Mouse (Mus musculus): ENCODE measurements around the gene 4931428F04Rik.
A peak's percentile ranks its signal among the peaks of the same experiment; 100 is the strongest.

Gene 4931428F04Rik

GRCm38 (mm10) chr8:105285514-105285913, 4.2 kb downstream of the 4931428F04Rik start:
- no peak for DNase-seq

DNA sequence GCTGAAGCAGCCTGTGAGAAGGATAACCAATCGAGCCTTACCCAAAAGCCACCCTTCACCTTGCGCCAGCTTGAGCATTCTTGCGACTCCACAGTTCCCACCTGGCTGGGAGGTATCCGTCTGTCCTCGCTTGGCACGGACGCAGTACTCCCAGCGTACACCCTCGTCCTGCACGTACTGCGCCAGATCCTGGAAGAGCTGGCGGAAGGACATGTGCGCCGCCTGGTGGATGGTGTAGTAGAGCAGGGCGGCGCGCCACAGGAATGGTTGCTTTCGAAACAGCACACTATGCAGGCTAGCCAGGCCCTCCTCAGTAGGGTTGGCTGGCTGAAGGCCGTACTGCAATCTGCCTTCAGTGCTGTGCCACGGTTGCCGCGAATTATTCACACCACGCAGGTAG, 6.6 kb downstream of the 4931428F04Rik start:
- DNase-seq = peak; percentile 55

DNA sequence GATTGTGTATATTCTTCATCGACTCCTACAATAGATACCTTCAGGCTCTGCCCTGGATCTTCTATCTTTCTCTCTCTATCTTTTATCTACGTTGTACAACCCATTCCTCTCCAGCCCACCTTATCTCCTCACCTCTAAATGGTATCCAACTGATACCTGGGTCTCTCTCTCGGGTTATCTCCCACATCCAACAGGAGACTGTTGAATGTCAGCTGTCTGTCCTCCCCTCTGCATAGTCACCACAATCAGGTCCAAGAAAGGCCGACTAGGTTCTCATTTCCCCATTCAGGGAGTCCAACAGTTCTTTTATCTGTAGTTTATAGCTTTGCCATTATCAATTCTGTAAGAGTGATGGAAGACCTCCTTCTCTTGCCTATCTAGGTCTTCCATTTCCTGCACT, 7.4 kb downstream of the 4931428F04Rik start:
- no peak for DNase-seq

- no peak for DNase-seq
Observed at GRCm38 (mm10) chr8:105281821-105282220, 7.8 kb downstream of the 4931428F04Rik start.

GRCm38 (mm10) chr8:105280567-105280966, 9.1 kb downstream of the 4931428F04Rik start:
- no peak for DNase-seq

GRCm38 (mm10) chr8:105278911-105279334, 10.7 kb downstream of the 4931428F04Rik start:
- peak; percentile 42 for DNase-seq

GRCm38 (mm10) chr8:105276292-105277120, 13.2 kb downstream of the 4931428F04Rik start:
- DNase-seq = peak; percentile 66

- no peak for DNase-seq
Observed at GRCm38 (mm10) chr8:105275840-105276239, 13.8 kb downstream of the 4931428F04Rik start, which contains the start of gene Nol3. Gene Nol3 (plus strand): TSS chr8:105276140.

- no peak for DNase-seq
Observed at GRCm38 (mm10) chr8:105275387-105275786, 14.3 kb downstream of the 4931428F04Rik start.

- no peak for DNase-seq
Observed at GRCm38 (mm10) chr8:105270916-105271186, 18.8 kb downstream of the 4931428F04Rik start.

GRCm38 (mm10) chr8:105270101-105270915, 19.4 kb downstream of the 4931428F04Rik start:
- DNase-seq = no peak

DNA sequence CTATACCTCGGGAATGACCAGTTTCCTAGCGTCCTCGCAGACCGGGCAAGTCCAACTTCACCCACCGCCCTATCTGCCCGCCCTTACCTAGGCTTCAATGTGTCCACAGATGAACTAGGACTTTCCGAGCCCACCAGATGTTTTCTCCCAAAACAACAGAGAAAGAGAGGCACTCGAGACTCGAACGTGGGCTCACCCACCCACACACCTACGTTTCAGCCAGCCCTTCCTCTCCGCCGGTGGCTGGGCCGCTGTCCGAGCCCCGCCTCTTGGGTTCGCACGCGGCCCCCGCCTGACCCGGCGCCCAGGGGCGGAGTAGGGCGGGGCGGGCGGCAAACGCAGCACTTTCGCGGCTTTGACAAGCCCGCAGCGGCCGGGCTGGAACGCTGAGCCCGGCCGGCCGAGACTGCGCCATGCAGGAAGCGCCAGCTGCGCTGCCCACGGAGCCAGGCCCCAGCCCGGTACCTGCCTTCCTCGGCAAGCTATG, 20.2 kb downstream of the 4931428F04Rik start, which contains the start of gene Hsf4:
Gene Hsf4 (plus strand): TSS at position 341 of the 487 bp plus-strand sequence.
- no peak for DNase-seq

DNA sequence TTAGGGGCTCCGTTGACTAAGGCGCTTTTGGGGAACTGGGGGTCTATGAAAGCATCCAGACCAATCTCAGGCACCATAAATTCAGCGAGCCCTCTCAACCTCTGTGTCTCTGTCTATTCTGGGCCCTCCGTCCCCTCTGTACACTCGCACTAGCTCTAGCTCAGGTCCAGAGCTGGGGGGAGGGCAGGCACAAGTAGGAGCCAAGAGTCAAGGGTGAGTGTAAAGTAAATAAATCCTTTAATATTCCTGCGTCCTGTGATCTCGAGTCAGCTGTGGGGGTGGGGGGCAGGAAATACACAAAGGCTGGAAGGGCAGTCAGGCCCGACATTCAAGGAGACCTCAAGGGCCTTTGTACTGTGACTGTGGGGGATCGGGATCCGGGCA, 20.6 kb downstream of the 4931428F04Rik start:
- no peak for DNase-seq

DNA sequence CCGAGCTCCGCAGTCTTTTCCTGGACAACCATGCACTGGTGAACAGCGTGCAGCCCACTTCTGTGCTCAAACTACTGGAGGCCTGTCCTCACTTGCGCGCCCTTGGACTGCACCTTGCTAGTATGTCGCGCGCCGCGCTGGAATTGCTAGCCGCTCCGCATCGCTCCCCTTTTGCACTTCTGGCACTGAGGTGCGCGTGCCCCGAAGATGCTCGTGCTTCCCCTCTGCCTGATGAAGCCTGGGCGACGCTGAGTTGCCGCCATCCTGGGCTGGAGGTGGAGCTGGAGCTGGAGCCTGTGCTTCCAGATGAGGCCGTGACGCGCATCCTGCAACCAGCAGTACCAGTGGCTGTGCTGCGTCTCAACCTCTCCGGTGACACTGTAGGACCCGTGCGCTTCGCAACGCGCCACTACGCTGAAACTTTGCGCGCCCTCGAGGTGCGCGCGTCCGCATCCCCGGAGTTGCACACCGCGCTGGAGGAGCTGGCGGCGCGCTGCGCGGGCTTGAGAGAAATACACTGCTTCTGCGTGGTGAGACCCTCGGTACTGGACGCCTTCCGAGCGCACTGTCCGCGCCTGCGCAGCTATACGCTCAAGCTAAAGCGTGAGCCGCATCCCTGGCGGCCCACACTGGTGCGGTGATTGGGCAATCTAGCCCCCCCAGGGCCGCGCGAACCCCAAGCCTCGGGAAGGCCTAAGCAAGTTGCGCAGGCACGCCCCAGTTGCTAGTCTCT, 21.2 kb downstream of the 4931428F04Rik start:
- DNase-seq = peak; percentile 9

DNA sequence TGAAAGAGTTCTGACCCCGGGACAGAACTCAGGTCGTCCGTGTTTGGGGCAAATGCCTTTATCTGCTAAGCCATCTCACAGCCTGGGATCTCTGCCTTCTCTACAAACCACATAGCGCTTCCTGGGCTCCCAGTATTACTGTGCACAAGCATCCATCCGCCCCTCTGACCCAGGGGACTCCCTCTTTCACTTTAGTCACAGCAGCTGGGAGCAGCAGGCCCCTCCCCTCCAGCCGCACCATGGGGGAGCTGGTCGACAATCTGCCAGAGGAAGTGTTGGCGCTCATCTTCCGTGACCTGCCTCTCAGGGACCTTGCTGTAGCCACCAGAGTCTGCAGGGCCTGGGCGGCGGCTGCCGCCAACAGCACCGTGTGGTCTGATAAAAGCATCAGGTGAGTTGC, 22.9 kb downstream of the 4931428F04Rik start:
- DNase-seq = peak; percentile 46

GRCm38 (mm10) chr8:105265128-105265527, 24.5 kb downstream of the 4931428F04Rik start:
- DNase-seq = peak; percentile 60

GRCm38 (mm10) chr8:105264024-105264982, 25.4 kb downstream of the 4931428F04Rik start, which contains the start of the genes Tradd and Fbxl8:
Gene Tradd (minus strand): TSS chr8:105264609.
Gene Fbxl8 (plus strand): TSS chr8:105264648.
- peak; percentile 81 for DNase-seq

DNA sequence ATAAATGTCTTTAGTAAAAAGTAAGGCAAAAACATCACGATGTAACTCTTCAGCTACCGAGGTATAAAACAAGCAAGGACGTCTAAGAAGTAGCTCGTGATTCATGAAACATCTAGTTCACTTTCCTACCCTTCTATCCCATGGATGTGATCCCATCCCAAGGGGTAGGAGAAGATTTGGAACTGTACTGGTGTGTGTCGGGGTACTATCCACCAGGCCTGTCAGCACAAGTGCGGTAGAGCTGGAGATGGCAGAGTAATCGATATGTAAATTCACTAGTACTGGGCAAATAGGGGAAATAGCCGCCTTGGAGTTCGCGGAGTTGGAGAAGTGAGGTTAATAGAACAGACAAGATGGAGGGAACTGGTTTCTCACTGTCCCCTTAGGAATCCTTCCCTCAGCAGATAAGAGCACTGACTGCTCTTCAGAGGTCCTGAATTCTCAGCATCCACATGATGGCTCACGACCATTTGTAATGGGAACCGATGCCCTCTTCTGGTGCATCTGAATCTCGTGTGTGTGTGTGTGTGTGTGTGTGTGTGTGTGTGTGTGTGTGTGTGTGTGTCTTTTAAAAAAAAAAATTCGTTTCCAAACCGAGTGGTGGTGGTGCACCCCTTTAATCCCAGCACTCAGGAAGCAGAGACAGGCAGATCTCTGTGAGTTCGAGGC, 26.3 kb downstream of the 4931428F04Rik start:
- DNase-seq = no peak

DNA sequence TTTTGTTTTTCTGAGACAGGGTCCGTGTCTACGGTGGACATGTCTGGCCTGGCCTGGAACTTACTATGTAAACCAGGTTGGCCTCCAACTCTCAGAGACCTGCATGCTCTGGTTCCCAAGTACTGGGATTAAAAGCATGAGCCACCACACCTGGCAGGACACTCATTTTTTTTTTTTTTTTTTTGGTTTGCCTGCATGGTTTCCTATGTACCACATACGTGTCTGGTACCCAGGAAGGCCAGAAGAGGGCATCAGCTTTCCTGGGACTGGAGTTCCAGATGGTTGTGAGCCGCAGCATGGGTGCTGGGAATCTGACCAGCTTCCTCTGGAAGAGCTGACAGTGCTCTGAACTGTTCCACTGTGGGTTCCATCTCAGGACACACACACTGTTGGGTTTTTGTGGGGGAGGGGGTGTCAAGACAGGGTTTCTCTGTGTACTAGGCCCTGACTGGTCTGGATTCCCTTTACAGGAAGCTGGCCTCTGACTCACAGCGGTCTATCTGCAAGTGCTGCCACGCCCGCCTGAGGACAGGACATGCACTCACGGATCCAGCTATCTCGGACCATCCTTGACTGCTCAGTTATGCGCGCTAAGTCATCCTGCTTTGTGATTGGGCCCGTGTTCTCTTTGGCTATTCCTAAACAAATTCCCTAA, 28.2 kb downstream of the 4931428F04Rik start:
- DNase-seq = no peak

GRCm38 (mm10) chr8:105260371-105261099, 29.1 kb downstream of the 4931428F04Rik start:
- no peak for DNase-seq
